Mouse (Mus musculus): ENCODE measurements at regions not wholly inside any gene's neighbourhood (a gene's known extent, or its start where the extent isn't known, plus 50 kb on each side); places are given as distances from the start of the nearest gene placed in this dataset.

DNA sequence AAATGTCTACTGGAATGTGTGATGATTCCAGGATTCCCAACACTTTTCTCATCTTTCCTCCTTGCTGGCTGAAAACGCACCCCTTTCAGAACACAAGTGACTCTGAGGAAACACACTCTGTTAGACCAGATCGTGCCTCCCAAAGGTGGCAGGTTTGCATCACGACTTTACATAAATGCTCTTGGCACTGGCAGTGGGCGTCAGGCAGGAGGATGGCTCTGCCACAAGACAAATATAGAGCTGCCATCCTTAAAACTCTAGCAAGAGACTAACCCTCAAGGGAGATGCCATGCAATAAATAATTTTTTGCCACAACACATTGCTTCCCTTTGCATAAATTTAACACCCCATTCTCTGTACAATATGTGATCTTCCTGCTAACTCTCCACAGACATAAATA is 2254.1 kb upstream of the Lrrc6 start:
- TF ChIP-seq CTCF (IDR thresholded peaks at IDR 0.05; ENCODE audit: control insufficient read depth, insufficient read depth, low read length) (no peak), POLR2A (IDR thresholded peaks at IDR 0.05; ENCODE audit: borderline replicate concordance, control insufficient read depth, low read depth, low read length) (no peak)

All from bone marrow, adult 2 months (tissue).